Mouse (Mus musculus) bone marrow macrophage, adult 2 months (primary cell): ENCODE data around the gene Lrrc66. TPM values are rescaled to one million over a fixed set of nuclear protein-coding genes. Genes with fewer than 3 reads are reported as not detected.
"Not testable (repeated sequence)": the region's sequence is repeated elsewhere in the genome, so short reads cannot be mapped to it uniquely, and the experiment has no call there.

Experiments
- H3K27ac ChIP-seq: 2 replicates; pipeline ENCODE4 v1.5.1; 2012; ENCODE audit warnings: low read depth, low read length; ENCODE audit not compliant: insufficient read depth
- H3K4me1 ChIP-seq: 2 replicates; pipeline ENCODE4 v1.6.1; 2012; ENCODE audit warnings: low read length; ENCODE audit not compliant: control insufficient read depth, insufficient read depth
- H3K4me3 ChIP-seq: 2 replicates; pipeline ENCODE4 v1.5.1; 2012; ENCODE audit warnings: mild to moderate bottlenecking, low read length, moderate library complexity; ENCODE audit not compliant: insufficient read depth
- CTCF ChIP-seq: IDR thresholded peaks from 2 replicates; pipeline ENCODE4 v1.5.1; 2012; ENCODE audit warnings: low read depth, mild to moderate bottlenecking, low read length, moderate library complexity
- POLR2A ChIP-seq: IDR thresholded peaks from 2 replicates; pipeline ENCODE4 v1.6.1; 2012; ENCODE audit warnings: mild to moderate bottlenecking, low read depth, low read length, borderline replicate concordance
- polyA plus RNA-seq: library from polyadenylated mRNA; stranded (reverse); fragments of >200 nt; gene quantifications from 2 replicates; pipeline ENCODE4 v1.2.4, GENCODE M21; 2012; ENCODE audit not compliant: missing spikeins, insufficient read depth, insufficient read length

Lrrc66 gene
- polyA plus RNA-seq, 1 experiment: not detected

DNA sequence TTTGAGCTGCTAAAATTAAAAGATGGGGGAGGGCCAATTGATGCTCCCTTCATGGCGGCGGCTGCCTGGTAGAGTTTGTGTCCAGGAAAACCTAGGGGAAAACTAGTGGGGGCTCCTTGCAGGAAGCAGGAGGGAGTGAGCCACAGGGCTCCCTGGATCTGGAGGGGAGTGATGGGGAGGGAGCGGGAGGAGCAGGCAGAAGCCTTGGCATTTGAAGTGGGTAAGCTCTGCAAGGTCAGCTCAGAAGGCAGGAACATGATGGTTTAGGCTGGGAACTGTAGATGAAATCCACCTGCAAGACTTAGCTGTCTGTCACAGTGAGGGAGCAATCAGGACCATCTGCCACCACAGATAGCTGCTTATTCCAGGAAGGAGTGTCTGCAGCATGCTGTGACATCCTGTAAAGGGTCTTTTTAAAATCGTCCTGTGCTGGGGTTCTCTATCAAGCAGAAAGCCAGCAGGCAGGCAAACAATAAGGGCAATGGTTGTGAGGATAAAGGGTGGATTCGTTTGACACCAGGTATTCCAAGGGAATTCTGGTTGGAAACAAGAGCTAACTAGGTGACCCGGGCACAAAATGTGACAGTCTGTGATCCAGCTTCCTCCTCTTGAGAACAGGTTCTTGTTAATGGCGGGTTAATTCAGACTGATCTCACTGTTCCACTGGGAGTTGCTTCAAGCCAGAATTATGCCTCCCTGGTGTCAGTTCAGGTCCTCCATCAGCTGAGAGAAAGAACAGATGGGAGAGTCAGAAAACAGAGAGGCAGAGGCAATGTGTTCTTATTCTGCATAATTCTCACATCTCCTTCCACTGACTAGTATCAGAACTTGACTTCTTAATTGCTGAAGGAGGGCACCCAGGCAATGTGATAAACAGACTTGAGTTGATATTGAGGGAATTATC lies 46.9 kb downstream of the Lrrc66 start:
- H3K27ac ChIP-seq: no peak overlapping the region
- TF ChIP-seq CTCF (no peak), POLR2A (no peak)
- H3K4me1 ChIP-seq: no peaks in the 10 kb centered on the region
- no peak overlapping the region for H3K4me3 ChIP-seq

DNA sequence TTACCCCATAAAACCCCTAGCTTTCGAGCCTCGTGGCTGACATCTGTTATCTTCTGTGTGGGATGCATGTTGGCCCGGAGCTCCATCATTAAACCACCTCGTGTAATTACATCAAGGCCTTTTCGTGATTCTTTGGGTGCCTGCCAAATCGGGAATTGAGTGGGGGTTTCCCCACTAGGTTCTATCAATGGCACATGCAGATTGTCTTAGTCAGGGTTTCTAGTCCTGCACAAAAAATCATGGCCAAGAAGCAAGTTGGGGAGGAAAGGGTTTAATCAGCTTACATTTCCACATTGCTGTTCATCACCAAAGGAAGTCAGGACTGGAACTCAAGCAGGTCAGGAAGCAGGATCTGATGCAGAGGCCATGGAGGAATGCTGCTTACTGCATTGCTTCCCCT lies 48.3 kb downstream of the Lrrc66 start:
- not testable (repeated sequence) for H3K4me1 ChIP-seq, H3K27ac ChIP-seq, H3K4me3 ChIP-seq

DNA sequence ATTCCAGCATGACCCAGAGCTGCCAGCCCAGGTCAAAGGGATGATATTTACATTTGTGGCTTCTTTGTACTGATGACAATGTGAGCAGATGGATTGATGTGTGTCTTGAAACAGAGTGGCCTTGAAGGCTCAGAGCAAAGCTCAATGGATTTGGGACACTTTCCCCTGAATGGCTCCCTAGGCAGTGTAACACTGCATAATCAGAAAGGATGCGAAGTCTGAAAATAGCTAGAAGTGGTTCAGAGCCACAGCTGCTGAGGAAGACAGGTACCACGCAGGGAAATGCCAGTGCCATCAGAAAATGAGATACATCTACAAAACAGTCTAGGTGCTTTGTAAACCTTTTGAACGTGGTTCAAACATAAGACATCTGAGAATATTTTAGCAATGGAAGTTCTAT lies 54.2 kb downstream of the Lrrc66 start:
- no peaks in the 10 kb centered on the region for H3K4me1 ChIP-seq
- no peak overlapping the region for H3K27ac ChIP-seq
- TF ChIP-seq CTCF (no peak), POLR2A (no peak)
- H3K4me3 ChIP-seq: no peak overlapping the region

- no peak for TF ChIP-seq CTCF
- no peak for TF ChIP-seq POLR2A
- no peak overlapping the region for H3K27ac ChIP-seq
- H3K4me3 ChIP-seq: no peak overlapping the region
- H3K4me1 ChIP-seq: no peaks in the 10 kb centered on the region
These were observed 55.6 kb downstream of the Lrrc66 start for GRCm38 (mm10) chr5:73576708-73577107.

DNA sequence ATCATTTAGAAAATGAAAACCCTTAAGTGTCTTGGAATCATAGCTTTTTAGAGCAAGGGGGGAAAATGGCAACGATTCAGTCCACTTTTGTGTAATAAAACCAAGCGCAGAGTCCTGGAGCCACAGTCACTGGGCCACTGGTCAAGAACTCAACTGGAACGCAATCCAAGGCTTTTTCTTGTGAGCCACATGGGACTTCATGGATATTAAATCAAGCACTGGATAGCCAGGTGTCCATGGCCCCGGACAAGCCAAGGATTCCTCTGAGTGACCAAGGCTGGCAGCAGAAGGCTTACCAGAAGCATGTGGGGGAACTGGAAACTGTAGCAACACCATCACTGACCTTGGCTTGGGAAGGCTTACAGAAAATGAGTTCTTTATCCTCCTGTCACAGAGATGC lies 57.7 kb downstream of the Lrrc66 start:
- no peak for TF ChIP-seq CTCF
- Histone ChIP-seq H3K27ac (no peak overlapping the region), H3K4me3 (no peak overlapping the region), H3K4me1 (no peaks in the 10 kb centered on the region)

- TF ChIP-seq CTCF (no peak), POLR2A (no peak)
- H3K4me1 ChIP-seq: no peaks in the 10 kb centered on the region
- no peak overlapping the region for H3K27ac ChIP-seq
- no peak overlapping the region for H3K4me3 ChIP-seq
These were observed 58.5 kb downstream of the Lrrc66 start for GRCm38 (mm10) chr5:73573789-73574188.

DNA sequence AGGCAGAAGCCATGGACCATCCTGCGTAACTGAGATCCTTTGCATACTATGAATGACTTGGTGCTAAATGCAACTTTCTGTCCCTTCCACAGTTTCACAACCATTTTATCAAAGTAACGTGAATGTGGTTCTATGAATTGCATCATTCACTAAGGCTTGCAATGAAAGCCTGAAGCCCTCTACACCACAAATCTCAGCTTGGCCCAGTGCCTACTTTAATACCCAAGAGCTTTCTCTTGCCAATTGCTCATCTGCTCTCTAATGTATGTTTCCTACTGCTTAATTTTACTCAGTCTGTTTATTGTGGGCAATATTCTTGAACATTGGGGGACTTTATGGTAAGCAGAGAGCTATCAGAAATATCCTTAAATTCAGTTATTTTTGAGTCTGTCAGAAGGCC lies 59.5 kb downstream of the Lrrc66 start:
- Histone ChIP-seq H3K4me3 (no peak overlapping the region), H3K4me1 (no peaks in the 10 kb centered on the region), H3K27ac (no peak overlapping the region)
- TF ChIP-seq CTCF (no peak), POLR2A (no peak)

- Histone ChIP-seq H3K4me1 (no peaks in the 10 kb centered on the region), H3K4me3 (no peak overlapping the region), H3K27ac (no peak overlapping the region)
- TF ChIP-seq CTCF: no peak
- TF ChIP-seq POLR2A: no peak
These were observed 60.8 kb downstream of the Lrrc66 start for GRCm38 (mm10) chr5:73571395-73572156.

GRCm38 (mm10) chr5:73569181-73569580 lies 63.1 kb downstream of the Lrrc66 start:
- TF ChIP-seq POLR2A (no peak), CTCF (no peak)
- H3K4me3 ChIP-seq: no peak overlapping the region
- H3K4me1 ChIP-seq: no peaks in the 10 kb centered on the region
- no peak overlapping the region for H3K27ac ChIP-seq

DNA sequence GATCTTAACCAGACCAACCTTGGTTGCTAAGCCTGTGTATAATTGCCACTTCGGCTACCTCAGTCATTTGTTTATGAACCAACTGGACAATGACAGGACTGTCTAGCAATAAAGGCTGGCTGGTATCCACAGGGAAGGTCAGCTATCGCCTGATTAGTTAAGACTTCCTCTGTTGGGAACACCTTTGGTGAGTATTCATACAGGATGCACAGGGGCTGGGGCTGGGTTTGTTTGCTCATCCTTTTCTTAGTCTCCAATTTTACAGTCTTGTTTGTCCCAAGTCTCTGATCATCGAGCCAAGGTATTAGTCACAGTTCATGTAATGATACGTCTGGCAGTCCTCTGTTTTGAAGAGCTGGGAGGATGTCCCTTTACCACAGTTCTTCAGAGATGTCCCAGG lies 65.4 kb downstream of the Lrrc66 start:
- Histone ChIP-seq H3K4me3 (no peak overlapping the region), H3K4me1 (no peaks in the 10 kb centered on the region), H3K27ac (no peak overlapping the region)
- no peak for TF ChIP-seq POLR2A
- no peak for TF ChIP-seq CTCF
